Mouse (Mus musculus): ENCODE measurements at regions not wholly inside any gene's neighbourhood (a gene's known extent, or its start where the extent isn't known, plus 50 kb on each side); places are given as distances from the start of the nearest gene placed in this dataset.

GRCm38 (mm10) chr8:92427801-92428200 is 70.4 kb downstream of the Irx5 start:
- peak in 1 of 2 experiments; percentile 21 for DNase-seq (ENCODE audit: low spot score in 2 of 2)

GRCm38 (mm10) chr8:92437075-92437663 is 79.7 kb downstream of the Irx5 start:
- DNase-seq (ENCODE audit: low spot score in 2 of 2), result no peak

DNA sequence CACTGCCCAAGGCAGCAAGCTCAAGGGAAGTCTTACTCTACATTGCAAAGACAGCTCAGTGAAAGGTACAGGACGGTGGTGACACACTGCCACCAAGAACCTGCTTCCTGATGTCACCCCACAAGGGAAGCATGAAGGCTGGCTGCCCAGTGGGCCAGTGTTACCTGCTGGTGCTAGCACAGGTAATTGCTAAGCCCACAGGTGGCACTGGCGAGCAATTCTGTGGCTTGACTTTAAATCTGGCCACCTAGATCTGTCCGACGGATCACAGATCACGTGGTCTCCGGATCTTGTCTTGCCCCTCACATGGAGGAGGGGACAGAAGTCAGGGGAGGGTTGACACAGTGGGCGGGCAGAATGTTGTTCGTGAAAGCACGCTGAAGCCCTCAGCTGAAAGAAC is 80.9 kb downstream of the Irx5 start:
- DNase-seq (ENCODE audit: low spot score in 2 of 2), result no peak

- no peak for DNase-seq (ENCODE audit: low spot score in 2 of 2)
Observed at GRCm38 (mm10) chr8:92439713-92440436, 82.5 kb downstream of the Irx5 start.

- DNase-seq (ENCODE audit: low spot score in 2 of 2), result no peak
Observed at GRCm38 (mm10) chr8:92442086-92442485, 84.7 kb downstream of the Irx5 start.

DNA sequence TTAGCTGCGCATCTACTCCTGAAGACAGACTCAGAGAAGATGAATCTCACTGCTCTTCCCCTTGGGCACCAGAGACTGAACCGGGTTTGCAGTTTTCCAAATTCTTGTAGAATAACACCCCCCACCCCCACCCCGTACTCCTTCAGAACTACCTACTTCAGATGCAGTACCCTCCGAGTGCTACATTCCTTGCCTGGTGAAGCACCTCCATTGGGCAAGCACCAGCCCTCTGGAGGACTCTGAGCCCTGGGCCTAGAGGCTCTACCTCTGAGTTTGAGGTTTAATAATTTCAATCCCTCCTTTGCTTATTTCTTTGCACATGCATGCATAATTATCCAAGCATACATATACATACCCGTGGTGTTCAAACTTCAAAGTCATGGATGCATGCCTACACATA is 101.9 kb downstream of the Irx5 start:
- DNase-seq (ENCODE audit: low spot score in 2 of 2), result no peak

GRCm38 (mm10) chr8:92460129-92460953 is 102.9 kb downstream of the Irx5 start:
- peak in 1 of 2 experiments; percentile 20 for DNase-seq (ENCODE audit: low spot score in 2 of 2)

DNA sequence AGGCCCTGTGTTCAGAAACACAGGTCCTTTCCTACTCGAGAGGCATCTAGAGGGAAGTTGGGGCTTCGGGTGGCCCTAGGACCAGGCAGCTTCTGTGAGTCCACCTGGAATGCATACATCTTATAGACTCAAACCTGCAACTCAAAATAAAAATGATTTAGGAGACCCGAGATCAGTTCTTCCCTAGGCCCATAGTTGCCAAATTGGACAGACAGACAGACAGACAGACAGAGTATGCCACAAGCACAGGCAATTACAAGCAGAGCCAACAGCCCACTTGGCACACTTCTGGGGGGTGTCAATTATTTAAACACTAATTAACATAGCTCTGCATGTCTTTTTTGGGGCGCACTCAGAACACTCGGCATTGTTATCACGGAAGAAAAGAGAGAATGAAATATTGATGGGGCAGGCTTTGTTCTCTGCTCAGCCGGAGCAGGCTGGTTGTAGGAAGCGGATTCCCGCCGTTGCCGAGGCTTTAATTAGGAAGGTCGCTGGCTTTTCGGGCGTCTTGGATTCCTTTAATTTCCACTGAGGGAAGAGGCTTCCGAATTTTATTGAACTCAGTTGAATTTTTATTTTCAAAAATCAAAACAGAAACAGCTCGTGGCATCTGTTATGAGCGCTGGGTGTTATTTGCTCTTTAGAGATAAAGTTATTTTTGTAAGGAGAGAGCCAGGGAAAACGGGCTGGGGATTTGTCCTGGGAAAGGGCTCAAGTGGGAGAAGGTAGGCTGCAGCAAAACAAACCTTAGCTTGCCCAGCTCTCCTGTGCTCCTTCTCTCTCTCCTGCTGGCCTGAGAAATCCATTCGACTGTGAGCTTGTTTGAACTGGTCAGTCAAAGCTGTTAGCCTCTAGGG is 111.9 kb downstream of the Irx5 start:
- DNase-seq (ENCODE audit: low spot score in 2 of 2), result no peak

DNA sequence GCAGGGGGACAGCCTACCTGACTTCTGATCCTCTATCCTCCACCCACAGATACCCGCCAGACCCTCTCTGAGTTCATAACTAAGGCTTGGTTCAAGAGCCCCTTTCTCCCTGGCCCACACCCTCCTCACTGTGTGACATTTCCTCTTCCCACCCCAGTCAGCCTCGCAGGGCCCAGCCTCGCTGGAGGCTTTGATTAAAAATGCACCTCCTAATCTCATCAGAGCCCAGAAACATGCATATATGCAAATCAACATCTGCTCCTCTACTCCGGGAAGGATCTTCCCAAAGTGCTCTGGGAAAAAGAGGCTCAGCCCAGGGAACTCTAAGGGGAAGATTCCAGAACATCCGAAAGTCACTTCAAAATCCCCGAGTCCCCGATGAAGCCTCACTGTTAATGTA is 114.8 kb downstream of the Irx5 start:
- DNase-seq (ENCODE audit: low spot score in 2 of 2), result no peak

- DNase-seq (ENCODE audit: low spot score in 2 of 2), result no peak
Observed at GRCm38 (mm10) chr8:92472817-92473216, 115.4 kb downstream of the Irx5 start.

- DNase-seq (ENCODE audit: low spot score in 2 of 2), result no peak
Observed at GRCm38 (mm10) chr8:92482393-92482792, 125.0 kb downstream of the Irx5 start.

- DNase-seq (ENCODE audit: low spot score in 2 of 2), result no peak
Observed at GRCm38 (mm10) chr8:92483055-92483765, 125.8 kb downstream of the Irx5 start.

GRCm38 (mm10) chr8:92488526-92489159 is 131.2 kb downstream of the Irx5 start:
- DNase-seq (ENCODE audit: low spot score in 2 of 2), result no peak

GRCm38 (mm10) chr8:92491533-92491932 is 134.1 kb downstream of the Irx5 start:
- no peak for DNase-seq (ENCODE audit: low spot score in 2 of 2)

DNA sequence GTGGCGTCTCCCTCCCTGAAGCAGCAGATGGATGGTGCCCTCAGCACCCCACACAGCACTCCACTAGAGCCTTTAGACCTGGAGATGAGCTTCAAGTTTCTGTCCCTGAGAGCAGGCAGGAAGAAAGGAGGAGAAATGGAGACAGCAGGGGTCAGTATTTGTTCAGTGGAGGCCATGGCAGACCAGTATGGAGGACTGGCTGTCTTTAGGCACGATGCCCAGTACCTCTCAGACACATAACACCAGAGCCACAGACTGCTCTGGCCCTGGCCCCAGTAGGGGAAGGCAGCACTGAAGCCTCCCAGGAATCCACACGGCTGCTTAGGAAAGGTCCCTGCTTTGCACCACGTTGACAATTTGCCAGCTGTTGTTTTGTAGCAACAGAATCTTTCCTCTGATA is 136.0 kb downstream of the Irx5 start:
- DNase-seq (ENCODE audit: low spot score in 2 of 2), result no peak

DNA sequence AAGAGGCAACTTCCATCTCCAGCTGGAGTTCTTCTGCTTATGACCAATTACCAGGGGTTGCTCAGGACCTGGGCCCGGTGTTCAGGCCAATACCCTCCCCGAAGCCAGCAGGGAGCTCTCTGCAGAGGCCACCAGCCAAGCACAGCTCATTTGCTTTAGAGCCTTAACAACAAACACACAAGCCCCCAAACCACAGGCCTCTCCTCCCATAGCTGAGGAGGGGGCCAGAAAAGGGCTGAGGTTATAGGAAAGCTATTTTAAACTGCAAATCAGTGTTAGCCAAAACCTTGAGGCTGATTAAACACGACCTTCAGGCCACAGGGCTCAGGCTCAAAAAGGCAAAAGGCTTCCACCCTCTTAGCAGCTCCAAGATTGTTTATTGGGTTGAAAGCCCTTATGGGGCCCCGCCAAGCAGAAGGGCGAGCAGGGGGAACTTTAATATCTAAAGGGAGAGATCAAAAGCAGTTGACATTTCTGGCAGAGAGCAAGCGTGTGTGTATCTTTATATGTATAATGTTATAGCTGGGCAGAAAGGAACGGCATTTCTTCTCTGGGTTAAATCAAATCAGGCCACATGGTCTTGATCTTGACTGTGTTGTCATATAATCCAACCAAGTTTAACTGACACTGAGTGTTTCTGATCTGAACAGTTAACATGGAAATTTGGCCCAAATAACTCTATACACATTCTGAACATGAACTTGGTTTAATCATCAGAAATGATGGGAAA is 148.3 kb downstream of the Irx5 start:
- no peak for DNase-seq (ENCODE audit: low spot score in 2 of 2)

GRCm38 (mm10) chr8:92506436-92506835 is 149.0 kb downstream of the Irx5 start:
- no peak for DNase-seq (ENCODE audit: low spot score in 2 of 2)

DNA sequence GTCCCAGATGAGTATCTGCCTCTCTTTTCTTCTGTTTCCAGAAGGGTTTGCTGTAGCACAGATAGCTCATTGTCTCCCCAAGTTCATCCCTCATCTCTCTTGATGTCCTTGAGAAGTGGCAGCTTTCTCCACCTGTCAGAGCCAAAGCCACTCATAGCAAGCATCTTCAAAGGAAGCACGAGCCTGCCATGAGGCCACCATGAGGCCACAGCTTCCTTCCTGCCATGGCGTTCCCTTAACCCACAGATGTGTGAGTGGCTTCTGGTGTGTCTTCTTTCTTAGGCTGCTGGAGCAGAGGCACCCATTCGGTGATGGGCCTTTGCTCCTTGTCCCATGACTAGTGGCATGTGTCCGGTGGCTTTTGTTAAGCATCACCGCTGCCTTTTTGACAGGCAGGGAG is 149.5 kb downstream of the Irx5 start:
- DNase-seq (ENCODE audit: low spot score in 2 of 2), result no peak

DNA sequence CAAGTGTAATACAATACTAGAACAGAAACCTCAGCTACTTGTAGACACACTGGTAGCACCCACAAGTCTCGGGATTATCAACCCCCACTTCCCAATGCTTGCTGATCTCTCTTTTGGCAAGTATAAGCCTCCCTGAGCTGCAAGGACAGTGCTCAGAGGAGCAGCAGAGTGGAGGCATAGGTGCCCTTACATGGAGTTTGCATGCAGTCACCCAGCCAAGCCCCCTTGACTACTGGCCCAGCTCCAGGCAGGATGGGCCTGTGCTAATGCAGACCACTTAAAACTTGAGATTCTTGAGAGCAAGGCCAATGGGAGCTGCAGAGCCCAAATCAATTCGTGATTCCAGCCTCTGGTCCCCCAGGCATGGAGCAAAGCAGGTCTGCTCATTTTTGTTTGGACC is 158.0 kb downstream of the Irx5 start:
- no peak for DNase-seq (ENCODE audit: low spot score in 2 of 2)

DNA sequence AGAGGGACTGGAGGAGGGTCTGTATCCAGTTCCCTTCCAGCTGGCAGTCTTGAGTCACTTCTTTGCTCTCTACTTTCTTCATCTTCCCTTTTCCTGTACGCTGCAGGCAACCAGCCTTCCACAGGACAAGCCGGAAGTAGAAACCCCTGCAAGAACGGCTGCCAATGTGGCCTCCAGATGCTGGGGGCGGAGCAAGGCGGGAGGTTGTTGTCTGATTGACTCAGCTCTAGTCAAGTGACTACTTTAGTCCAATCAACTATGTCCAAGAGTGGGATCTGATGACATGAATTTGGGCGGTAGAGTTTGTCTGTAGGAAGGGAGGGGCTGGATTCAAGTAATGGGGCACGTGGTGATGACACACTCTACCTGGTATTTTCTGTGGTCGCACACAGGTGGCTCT is 156.1 kb upstream of the Irx6 start:
- no peak for DNase-seq (ENCODE audit: low spot score in 2 of 2)

All from frontal cortex, postnatal 10 days (tissue).